Mouse (Mus musculus) regulatory T cell (primary cell): ENCODE data around the gene Rasl10b.

Source experiments
- in situ Hi-C: fragments of 300-600 bp; cut with MboI, MseI; formaldehyde crosslinking; loops from one replicate; pipeline ENCODE4 v1.15.1; 2025; ENCODE audit warnings: high pct_unique_total_duplicates

The Rasl10b gene

GRCm38 (mm10) chr11:83462711-83463244 is 53.8 kb downstream of the Rasl10b start, which contains the start of gene Mmp28:
Gene Mmp28, minus strand, starts transcription at chr11:83463071.
- in situ Hi-C loops: no loop called here

GRCm38 (mm10) chr11:83465976-83466375 is 57.0 kb downstream of the Rasl10b start:
- in situ Hi-C loops: no loop called here

DNA sequence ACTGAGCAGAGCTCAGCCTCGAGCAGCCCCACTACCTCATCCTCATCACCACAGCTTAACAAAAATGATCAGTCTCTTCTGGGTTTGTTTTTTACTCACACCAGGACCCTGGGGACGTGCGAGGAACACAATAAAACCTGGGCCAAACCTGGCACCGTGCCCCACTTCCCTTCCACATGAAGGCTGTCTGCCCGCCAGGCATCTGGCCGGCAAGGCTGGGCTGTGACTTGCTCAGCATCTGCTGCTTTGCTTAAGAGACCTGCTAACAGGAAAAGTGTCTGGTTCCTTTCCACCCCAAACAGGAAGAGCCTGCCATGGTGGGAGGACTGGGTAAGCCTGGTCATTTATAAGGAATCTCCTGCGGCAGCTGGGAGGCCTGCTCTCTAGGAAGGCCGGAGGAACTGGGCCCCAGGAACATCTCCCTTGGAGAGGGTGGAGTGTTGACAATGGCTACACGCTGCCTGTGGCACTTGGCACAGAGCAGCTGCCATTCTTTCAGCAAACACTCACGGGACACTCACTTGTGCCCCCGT is 58.2 kb downstream of the Rasl10b start:
- in situ Hi-C loops: no loop called here

GRCm38 (mm10) chr11:83468765-83469164 is 59.8 kb downstream of the Rasl10b start:
- in situ Hi-C loops: no loop called here
